Mouse (Mus musculus) lung, postnatal 0 days (tissue): ENCODE data around the gene Gm9736. TPM values are rescaled to one million over a fixed set of nuclear protein-coding genes. Genes with fewer than 3 reads are reported as not detected.
"Not testable (repeated sequence)": the region's sequence is repeated elsewhere in the genome, so short reads cannot be mapped to it uniquely, and the experiment has no call there.

Experiments
- ATAC-seq: fragments of 200-750 bp; cut with Nextera tagmentation; 2 replicates; pipeline ENCODE4 v1.8.0; 2017; ENCODE audit warnings: moderate library complexity
- DNase-seq: peaks from one replicate; pipeline ENCODE4 v3.0.0-alpha.2; 2016; ENCODE audit warnings: low spot score
- H3K27ac ChIP-seq: fragments of 300-500 bp; sonication (generic); 2 replicates; pipeline ENCODE4 v1.5.1; 2014; ENCODE audit warnings: antibody characterized with exemption, mild to moderate bottlenecking, low read length, mixed read lengths
- H3K27me3 ChIP-seq: fragments of 300-500 bp; sonication (generic); replicated peaks from 2 replicates; pipeline ENCODE4 v1.6.1; 2014; ENCODE audit warnings: low read length, mixed read lengths; ENCODE audit not compliant: insufficient read depth
- H3K36me3 ChIP-seq: fragments of 300-500 bp; sonication (generic); 2 replicates; pipeline ENCODE4 v1.6.1; 2014; ENCODE audit warnings: low read length, mixed read lengths; ENCODE audit not compliant: insufficient read depth
- H3K4me1 ChIP-seq: fragments of 300-500 bp; sonication (generic); 2 replicates; pipeline ENCODE4 v1.6.1; 2014; ENCODE audit warnings: antibody characterized with exemption, low read depth, low read length, mixed read lengths; ENCODE audit not compliant: insufficient read depth
- H3K4me2 ChIP-seq: fragments of 300-500 bp; sonication (generic); replicated peaks from 2 replicates; pipeline ENCODE4 v1.6.1; 2014; ENCODE audit warnings: low read depth, mild to moderate bottlenecking, low read length, moderate library complexity, mixed read lengths
- H3K4me3 ChIP-seq: fragments of 300-500 bp; sonication (generic); 2 replicates; pipeline ENCODE4 v1.5.1; 2014; ENCODE audit warnings: low read depth, low read length
- H3K9ac ChIP-seq: fragments of 300-500 bp; sonication (generic); replicated peaks from 2 replicates; pipeline ENCODE4 v1.6.1; 2014; ENCODE audit warnings: low read depth, mild to moderate bottlenecking
- H3K9me3 ChIP-seq: fragments of 300-500 bp; sonication (generic); 2 replicates; pipeline ENCODE4 v1.6.1; 2016; ENCODE audit warnings: low read length, mixed read lengths
- CTCF ChIP-seq: IDR thresholded peaks from 2 replicates; pipeline ENCODE4 v1.5.1; 2016; ENCODE audit warnings: antibody characterized with exemption, mild to moderate bottlenecking
- EP300 ChIP-seq: IDR thresholded peaks from 2 replicates; pipeline ENCODE4 v1.6.1; 2016; ENCODE audit warnings: antibody characterized with exemption, mild to moderate bottlenecking, control low read depth
- WGBS: fragments of 180-500 bp; shearing (Covaris S2); extraction: QIAGEN DNeasy Blood & Tissue Kit; methylation state at CpG from one replicate; pipeline ENCODE4 v1.1.7; 2014; 5-methylcytosine and 5-hydroxymethylcytosine counted together
- polyA plus RNA-seq: library from polyadenylated mRNA; unstranded; fragments of >200 nt; fragmentation: Nextera tagmentation; extraction: Ambion mirVana; gene quantifications from 2 replicates; pipeline ENCODE4 v1.2.1, GENCODE M21; 2015

Gene Gm9736
- not detected in 2 replicates for polyA plus RNA-seq

- H3K27me3 ChIP-seq, H3K9ac ChIP-seq, H3K36me3 ChIP-seq, H3K27ac ChIP-seq, H3K4me3 ChIP-seq, ATAC-seq, H3K9me3 ChIP-seq, DNase-seq, H3K4me2 ChIP-seq, H3K4me1 ChIP-seq: not testable (repeated sequence)
- 67% methylated on average over 1 of the region's 1 CpGs for WGBS
Observed at GRCm38 (mm10) chr10:77751254-77751653, at the start of gene Gm9736. Gene Gm9736 (minus strand): TSS chr10:77751354.

GRCm38 (mm10) chr10:77798921-77799508 is 47.9 kb upstream of the Gm9736 start, which contains the start of gene Gm19668:
Gene Gm19668 (minus strand): TSS chr10:77799133.
- Histone ChIP-seq H3K27me3 (no peaks in the 10 kb centered on the region), H3K4me3 (no peak within 1 kb of the TSS), H3K27ac (no peak within 1 kb of the TSS), H3K9me3 (no peaks in the 10 kb centered on the region), H3K4me1 (no peaks in the 10 kb centered on the region; the same call in 1 of the 2 replicates), H3K36me3 (no peaks in the 10 kb centered on the region), H3K4me2 (no peak within 1 kb of the TSS), H3K9ac (no peak within 1 kb of the TSS)
- DNase-seq: no peak
- no peak for ATAC-seq
- WGBS: 59% methylated on average over 8 of the region's 8 CpGs
- no peak for TF ChIP-seq CTCF
- TF ChIP-seq EP300: no peak

GRCm38 (mm10) chr10:77798164-77798920 is 47.2 kb upstream of the Gm9736 start:
- not testable (repeated sequence) for H3K4me3 ChIP-seq, H3K4me1 ChIP-seq, H3K4me2 ChIP-seq, H3K36me3 ChIP-seq, ATAC-seq, H3K9me3 ChIP-seq, H3K9ac ChIP-seq, H3K27me3 ChIP-seq, DNase-seq, H3K27ac ChIP-seq
- 38% methylated on average over 3 of the region's 3 CpGs for WGBS

- no peak for TF ChIP-seq CTCF
- H3K27me3 ChIP-seq: no peaks in the 10 kb centered on the region
- 6% methylated on average over 3 of the region's 3 CpGs for WGBS
- DNase-seq (peak; percentile 6), ATAC-seq (no peak)
- H3K4me2 ChIP-seq: no peak overlapping the region
- H3K9ac ChIP-seq: no peak overlapping the region
- H3K4me3 ChIP-seq: no peak overlapping the region
- H3K9me3 ChIP-seq: no peaks in the 10 kb centered on the region
- no peaks in the 10 kb centered on the region; the same call in 1 of the 2 replicates for H3K4me1 ChIP-seq
- H3K36me3 ChIP-seq: no peaks in the 10 kb centered on the region
- no peak overlapping the region for H3K27ac ChIP-seq
Observed at GRCm38 (mm10) chr10:77797677-77798076, 46.5 kb upstream of the Gm9736 start.

GRCm38 (mm10) chr10:77794976-77795375 is 43.8 kb upstream of the Gm9736 start, which contains the start of gene Gm9639:
Gene Gm9639 (minus strand): TSS chr10:77795076.
- DNase-seq (no peak), ATAC-seq (no peak)
- Histone ChIP-seq H3K27ac (no peak within 1 kb of the TSS), H3K4me1 (no peaks in the 10 kb centered on the region; the same call in 1 of the 2 replicates), H3K9ac (no peak within 1 kb of the TSS), H3K4me2 (no peak within 1 kb of the TSS), H3K4me3 (no peak within 1 kb of the TSS), H3K27me3 (no peaks in the 10 kb centered on the region), H3K36me3 (no peaks in the 10 kb centered on the region), H3K9me3 (no peaks in the 10 kb centered on the region)
- 45% methylated on average over 2 of the region's 2 CpGs for WGBS
- no peak for TF ChIP-seq EP300
- TF ChIP-seq CTCF: no peak

GRCm38 (mm10) chr10:77788621-77789020 is 37.5 kb upstream of the Gm9736 start:
- no peak overlapping the region for H3K4me3 ChIP-seq
- DNase-seq: no peak
- 75% methylated on average over 2 of the region's 2 CpGs for WGBS
- no peak for TF ChIP-seq EP300
- no peak for TF ChIP-seq CTCF
- H3K36me3 ChIP-seq: no peaks in the 10 kb centered on the region
- H3K4me1 ChIP-seq: no peaks in the 10 kb centered on the region
- H3K9ac ChIP-seq: no peak overlapping the region
- H3K9me3 ChIP-seq: no peaks in the 10 kb centered on the region
- H3K4me2 ChIP-seq: no peak overlapping the region
- no peak overlapping the region for H3K27ac ChIP-seq
- H3K27me3 ChIP-seq: no peaks in the 10 kb centered on the region
- ATAC-seq: no peak

- 80% methylated on average over 1 of the region's 1 CpGs for WGBS
- H3K9ac ChIP-seq, H3K36me3 ChIP-seq, DNase-seq, H3K27ac ChIP-seq, H3K4me2 ChIP-seq, ATAC-seq, H3K27me3 ChIP-seq, H3K4me1 ChIP-seq, H3K4me3 ChIP-seq, H3K9me3 ChIP-seq: not testable (repeated sequence)
Observed at GRCm38 (mm10) chr10:77787876-77788275, 36.7 kb upstream of the Gm9736 start, which contains the start of gene Gm7137. Gene Gm7137 (minus strand): TSS chr10:77788200.

- not testable (repeated sequence) for H3K27me3 ChIP-seq, H3K9me3 ChIP-seq, H3K36me3 ChIP-seq, DNase-seq, H3K4me3 ChIP-seq, ATAC-seq, H3K4me2 ChIP-seq, H3K4me1 ChIP-seq, H3K9ac ChIP-seq, H3K27ac ChIP-seq
- WGBS: 69% methylated on average over 1 of the region's 3 CpGs
Observed at GRCm38 (mm10) chr10:77783396-77783795, 32.2 kb upstream of the Gm9736 start.

- not testable (repeated sequence) for H3K9ac ChIP-seq, H3K27me3 ChIP-seq, H3K9me3 ChIP-seq, H3K36me3 ChIP-seq, H3K27ac ChIP-seq, H3K4me3 ChIP-seq, ATAC-seq, H3K4me2 ChIP-seq, DNase-seq, H3K4me1 ChIP-seq
- 40% methylated on average over 1 of the region's 1 CpGs for WGBS
Observed at GRCm38 (mm10) chr10:77782442-77782841, 31.3 kb upstream of the Gm9736 start, which contains the start of gene Gm3250. Gene Gm3250 (minus strand): TSS chr10:77782542.
